Mouse (Mus musculus) lung, postnatal 0 days (tissue): ENCODE measurements around the gene Adamtsl4.

Source experiments
- CTCF ChIP-seq: IDR thresholded peaks from 2 replicates; pipeline ENCODE4 v1.5.1; 2016; ENCODE audit warnings: antibody characterized with exemption, mild to moderate bottlenecking
- EP300 ChIP-seq: IDR thresholded peaks from 2 replicates; pipeline ENCODE4 v1.6.1; 2016; ENCODE audit warnings: antibody characterized with exemption, mild to moderate bottlenecking, control low read depth

DNA sequence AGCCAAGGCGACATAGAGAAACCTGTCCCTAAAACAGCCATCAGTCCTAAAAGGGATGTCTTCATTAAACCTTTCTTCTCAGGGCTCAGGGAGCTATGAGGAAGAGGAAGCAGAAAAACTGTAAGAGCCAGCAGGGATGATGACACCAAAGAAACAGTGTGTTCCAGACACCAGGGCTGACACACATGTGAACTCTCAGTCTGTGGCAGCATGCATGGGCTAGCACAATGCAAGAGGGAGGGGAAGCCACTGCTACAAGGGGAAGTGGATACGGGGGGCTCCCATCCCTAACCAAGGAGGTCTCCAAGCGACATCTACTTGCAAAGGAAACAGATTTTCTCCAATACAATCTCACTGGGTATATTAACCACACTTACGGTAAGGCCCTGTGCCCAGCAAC, 18.6 kb upstream of the Adamtsl4 start:
- no peak for TF ChIP-seq CTCF
- TF ChIP-seq EP300, result peak; percentile 26; the same call in 1 of the 2 replicates
